Mouse (Mus musculus) embryonic fibroblast, embryonic 13.5 days (primary cell): ENCODE measurements around the gene Cryzl2.

Experiments used
- CTCF ChIP-seq: IDR thresholded peaks from 2 replicates; pipeline ENCODE4 v1.5.1; 2011; ENCODE audit warnings: mild to moderate bottlenecking, control low read depth, low read length, moderate library complexity, borderline replicate concordance; ENCODE audit not compliant: insufficient read depth
- POLR2A ChIP-seq: IDR thresholded peaks from 2 replicates; pipeline ENCODE4 v1.6.1; 2011; ENCODE audit warnings: low read depth, mild to moderate bottlenecking, control low read depth, low read length, moderate library complexity

GRCm38 (mm10) chr1:157474865-157475264, 16.5 kb downstream of the Cryzl2 start:
- TF ChIP-seq CTCF = no peak
- TF ChIP-seq POLR2A = no peak
